Mouse (Mus musculus): ENCODE data around the gene Fam133b.

DNA sequence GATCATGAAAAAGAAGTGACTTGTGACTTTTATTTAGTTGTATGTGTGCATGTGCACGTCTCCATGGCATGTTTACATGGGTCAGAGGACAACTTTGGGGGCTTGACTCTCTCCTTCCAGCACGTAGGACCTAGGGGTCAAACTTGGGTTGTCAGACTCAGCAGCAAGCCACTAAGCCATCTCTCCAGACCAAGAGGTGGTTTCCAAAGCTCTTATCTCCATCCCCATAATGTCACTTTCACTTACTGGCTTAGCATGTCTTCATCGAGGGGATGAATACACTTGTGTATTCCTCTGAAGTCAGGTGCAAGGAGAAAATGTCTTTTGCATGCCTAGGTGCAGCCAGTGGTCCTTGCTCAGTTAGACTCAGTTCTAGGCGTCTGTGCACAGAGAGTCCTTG is 39.2 kb upstream of the Fam133b start:
- no peak for TF ChIP-seq CTCF (IDR thresholded peaks at IDR 0.05; ENCODE audit: low read depth)
- no peak for TF ChIP-seq EP300 (IDR thresholded peaks at IDR 0.05; ENCODE audit: low read depth)

Measured in liver, embryonic 14.5 days (tissue).